Mouse (Mus musculus): Measurements from ENCODE around the gene Csrnp2. TPM values are rescaled to one million over a fixed set of nuclear protein-coding genes. Genes with fewer than 3 reads are reported as not detected.

The Csrnp2 gene
- total and polyA plus RNA-seq, 3 experiments, result 4.2 to 5.8 TPM; not detected in 1

DNA sequence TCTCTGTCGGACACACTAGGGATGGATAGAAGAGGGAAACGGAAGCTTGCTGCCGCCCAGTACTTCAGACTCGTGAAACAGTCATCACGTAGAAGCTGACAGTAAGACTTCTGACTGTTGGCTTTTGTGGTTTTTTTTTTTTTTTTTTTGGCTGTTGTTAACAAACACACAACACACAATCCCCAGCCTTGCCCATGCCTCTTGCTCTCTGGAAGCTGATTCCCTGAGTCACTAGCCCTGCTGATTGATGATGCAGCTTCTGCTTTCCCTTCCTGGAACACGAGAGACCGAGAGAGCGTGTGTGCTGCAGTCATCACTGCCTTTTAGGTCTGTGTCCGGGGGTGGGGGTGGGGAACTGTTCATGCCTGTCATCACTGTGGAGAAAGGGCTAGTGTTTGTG is 33.6 kb downstream of the Csrnp2 start:
- Histone ChIP-seq H3K36me3 (ENCODE audit: control insufficient read depth in 1 of 2, insufficient read depth in 2 of 2, low read length in 2 of 2) (peaks cover 0 to 2% of the 10 kb centered on the region in 2 experiments; a peak in 1 of 4 replicates), H3K27me3 (ENCODE audit: control insufficient read depth in 1 of 2, insufficient read depth in 2 of 2, low read length in 2 of 2) (no peaks in the 10 kb centered on the region)
- peak; percentile 63; the same call in 1 of the 2 replicates for TF ChIP-seq ZNF384 (IDR thresholded peaks at IDR 0.05; ENCODE audit: low read depth, low read length)
- no peak for TF ChIP-seq E2F4 (IDR thresholded peaks at IDR 0.05; ENCODE audit: borderline replicate concordance, low read depth, low read length)
- TF ChIP-seq MYC (IDR thresholded peaks at IDR 0.05; ENCODE audit: low read depth, low read length), result no peak

GRCm38 (mm10) chr15:100460942-100461341 is 34.3 kb downstream of the Csrnp2 start:
- TF ChIP-seq CHD1 (IDR thresholded peaks at IDR 0.05; ENCODE audit: low read depth, low read length) (no peak), POLR2AphosphoS5 (IDR thresholded peaks at IDR 0.05; ENCODE audit: borderline replicate concordance, low read depth, low read length) (no peak), POLR2A (IDR thresholded peaks at IDR 0.05; ENCODE audit: control insufficient read depth in 1 of 2, insufficient read depth in 1 of 2, low read depth in 1 of 2, low read length in 2 of 2, poor library complexity in 1 of 2) (peak in 1 of 2 experiments; percentile 71; a peak in 2 of 4 replicates), JUND (IDR thresholded peaks at IDR 0.05; ENCODE audit: low read depth, low read length) (0 out of 2 replicates have a peak, but pooled peaks have one; percentile 12), ELF1 (IDR thresholded peaks at IDR 0.05; ENCODE audit: low read depth, low read length) (0 out of 2 replicates have a peak, but pooled peaks have one; percentile 16), USF2 (IDR thresholded peaks at IDR 0.05; ENCODE audit: borderline replicate concordance in 1 of 2, insufficient read depth in 1 of 2, low read depth in 1 of 2, low read length in 2 of 2) (no peak), MAX (IDR thresholded peaks at IDR 0.05; ENCODE audit: low read length) (no peak), ETS1 (IDR thresholded peaks at IDR 0.05; ENCODE audit: low read depth, low read length) (peak; percentile 43; the same call in 1 of the 2 replicates), BHLHE40 (IDR thresholded peaks at IDR 0.05; ENCODE audit: borderline replicate concordance, low read depth, low read length) (no peak), MYB (IDR thresholded peaks at IDR 0.05; ENCODE audit: low read depth, low read length) (no peak), ZMIZ1 (IDR thresholded peaks at IDR 0.05; ENCODE audit: low read depth, low read length) (0 out of 2 replicates have a peak, but pooled peaks have one; percentile 39), MXI1 (IDR thresholded peaks at IDR 0.05; ENCODE audit: low read depth, low read length) (peak; percentile 27; the same call in 1 of the 2 replicates), NELFE (IDR thresholded peaks at IDR 0.05; ENCODE audit: low read depth, low read length) (peak; percentile 64), GABPA (IDR thresholded peaks at IDR 0.05; ENCODE audit: low read depth, low read length) (0 out of 2 replicates have a peak, but pooled peaks have one; percentile 5), SIN3A (IDR thresholded peaks at IDR 0.05; ENCODE audit: low read length) (peak; percentile 61; the same call in 1 of the 2 replicates), HCFC1 (IDR thresholded peaks at IDR 0.05; ENCODE audit: low read depth, low read length) (no peak), TBP (IDR thresholded peaks at IDR 0.05; ENCODE audit: low read depth, low read length) (peak; percentile 63), USF1 (IDR thresholded peaks at IDR 0.05; ENCODE audit: low read depth, low read length) (no peak), MAZ (IDR thresholded peaks at IDR 0.05; ENCODE audit: low read depth, low read length) (peak; percentile 30; the same call in 1 of the 2 replicates), MYC (IDR thresholded peaks at IDR 0.05; ENCODE audit: low read depth, low read length) (no peak), CHD2 (IDR thresholded peaks at IDR 0.05; ENCODE audit: low read length) (no peak), EP300 (IDR thresholded peaks at IDR 0.05; ENCODE audit: low read depth in 1 of 2, low read length in 2 of 2) (no peak), TCF12 (IDR thresholded peaks at IDR 0.05; ENCODE audit: low read depth, low read length) (peak; percentile 43; the same call in 1 of the 2 replicates), POLR2AphosphoS2 (IDR thresholded peaks at IDR 0.05; ENCODE audit: low read length) (peak; percentile 65; the same call in 1 of the 2 replicates), SMC3 (IDR thresholded peaks at IDR 0.05; ENCODE audit: low read depth, low read length) (peak; percentile 15; the same call in 1 of the 2 replicates)
- Histone ChIP-seq H3K79me2 (ENCODE audit: control insufficient read depth, insufficient read depth, low read length, poor library complexity) (no peaks in the 10 kb centered on the region), H3K36me3 (ENCODE audit: control insufficient read depth in 1 of 2, insufficient read depth in 2 of 2, low read length in 2 of 2) (peaks cover 0 to 2% of the 10 kb centered on the region in 2 experiments; a peak in 1 of 4 replicates), H3K4me1 (ENCODE audit: control insufficient read depth in 1 of 2, insufficient read depth in 2 of 2, low read length in 2 of 2) (peaks cover 0 to 13% of the 10 kb centered on the region in 2 experiments), H3K9ac (ENCODE audit: control insufficient read depth, low read depth, low read length, poor library complexity, severe bottlenecking) (peak overlapping the region; percentile 60), H3K9me3 (replicated peaks; ENCODE audit: insufficient read depth, low read length) (no peaks in the 10 kb centered on the region), H3K27ac (ENCODE audit: control insufficient read depth, low read depth, low read length) (peak overlapping the region; percentile 42), H3K4me3 (ENCODE audit: control insufficient read depth in 1 of 2, insufficient read depth in 1 of 2, low read depth in 2 of 2, low read length in 2 of 2) (peak overlapping the region; percentile 58 to 95), H3K27me3 (ENCODE audit: control insufficient read depth in 1 of 2, insufficient read depth in 2 of 2, low read length in 2 of 2) (no peaks in the 10 kb centered on the region)
- peak; percentile 95 for DNase-seq (ENCODE audit: low read depth, low spot score)

More for the DNA sequence above, 33.6 kb downstream of the Csrnp2 start:
- peaks cover 0 to 13% of the 10 kb centered on the region in 2 experiments for H3K4me1 ChIP-seq (ENCODE audit: control insufficient read depth in 1 of 2, insufficient read depth in 2 of 2, low read length in 2 of 2)
- peak; percentile 62 for DNase-seq (ENCODE audit: low read depth, low spot score)
- no peaks in the 10 kb centered on the region for H3K79me2 ChIP-seq (ENCODE audit: control insufficient read depth, insufficient read depth, low read length, poor library complexity)
- H3K9me3 ChIP-seq (replicated peaks; ENCODE audit: insufficient read depth, low read length), result no peaks in the 10 kb centered on the region
- H3K27ac ChIP-seq (ENCODE audit: control insufficient read depth, low read depth, low read length), result no peak overlapping the region
- H3K9ac ChIP-seq (ENCODE audit: control insufficient read depth, low read depth, low read length, poor library complexity, severe bottlenecking), result no peak overlapping the region
- peak overlapping the region; percentile 38 to 58; a peak in 2 of 4 replicates for H3K4me3 ChIP-seq (ENCODE audit: control insufficient read depth in 1 of 2, insufficient read depth in 1 of 2, low read depth in 2 of 2, low read length in 2 of 2)
